26 mouse cellular contexts compared by ENCODE assay signal in the genomic region with DNA sequence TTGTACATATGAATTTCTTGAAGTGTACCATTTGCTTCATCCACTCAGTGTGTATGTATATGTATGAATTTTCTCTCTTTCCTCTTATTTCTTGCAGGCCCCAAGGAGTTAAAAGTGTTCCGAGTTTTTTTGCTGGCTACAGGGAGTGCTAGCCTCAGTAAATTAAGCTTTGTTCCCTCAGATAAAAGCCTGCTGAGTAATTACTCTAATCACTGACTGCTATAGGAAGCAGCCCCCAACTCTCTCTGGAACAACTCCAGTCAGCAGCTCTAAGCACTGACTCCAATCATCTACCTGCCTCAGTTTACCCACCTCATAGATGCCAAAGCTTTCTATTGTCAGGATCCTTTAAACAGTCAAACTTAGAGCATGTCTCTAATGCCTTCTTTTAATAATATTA.
"Had no signal": no experiment of that assay in that cellular context is flagged by ENCODE, and none has a peak within 500 bp of the region (broad histone marks: within the 10 kb centered on the region; RNA-seq: fewer than 3 reads in every experiment).

No protein-coding gene starts in this region.

- H3K4me3 ChIP-seq: embryonic facial prominence, embryonic 10.5 days; embryonic facial prominence, embryonic 12.5 days; embryonic facial prominence, embryonic 13.5 days; embryonic facial prominence, embryonic 15.5 days; erythroblast, embryonic 14.5 days; forebrain, embryonic 10.5 days; gastrocnemius, adult 2 months; heart, adult 2 months; heart, embryonic 10.5 days had no signal

- H3K9me3 ChIP-seq: embryonic facial prominence, embryonic 10.5 days; embryonic facial prominence, embryonic 12.5 days; embryonic facial prominence, embryonic 13.5 days; embryonic facial prominence, embryonic 15.5 days; forebrain, embryonic 10.5 days; heart, embryonic 10.5 days had no signal

- DNase-seq: cerebellum, adult 8-10 months; cerebellum, adult 9-10 months; cerebellum, adult 9-11 months; cerebellum, postnatal 10 days; cerebellum, postnatal 14 days; cerebellum, postnatal 25 days; cerebellum, postnatal 36 days; embryo, embryonic 11 days; forebrain, postnatal 0 days; gastrocnemius, adult 2 months; gastrocnemius, postnatal 10 days; gastrocnemius, postnatal 14 days; gastrocnemius, postnatal 25 days; gastrocnemius, postnatal 36 days; heart, adult 11 months; heart, adult 18-20 months; heart, adult 2 months had no signal

- H3K4me1 ChIP-seq: embryonic facial prominence, embryonic 10.5 days; embryonic facial prominence, embryonic 12.5 days; embryonic facial prominence, embryonic 13.5 days; embryonic facial prominence, embryonic 15.5 days; forebrain, embryonic 10.5 days; heart, embryonic 10.5 days had no signal

- H3K4me2 ChIP-seq: embryonic facial prominence, embryonic 12.5 days; embryonic facial prominence, embryonic 13.5 days; embryonic facial prominence, embryonic 15.5 days; heart, embryonic 11.5 days had no signal

- ATAC-seq: forebrain, embryonic 16.5 days; forebrain, postnatal 0 days had no signal

- H3K36me3 ChIP-seq: embryonic facial prominence, embryonic 10.5 days; embryonic facial prominence, embryonic 12.5 days; embryonic facial prominence, embryonic 13.5 days; embryonic facial prominence, embryonic 15.5 days; forebrain, embryonic 10.5 days; heart, embryonic 10.5 days had no signal

- H3K27ac ChIP-seq: embryonic facial prominence, embryonic 10.5 days; embryonic facial prominence, embryonic 12.5 days; embryonic facial prominence, embryonic 13.5 days; embryonic facial prominence, embryonic 15.5 days; forebrain, embryonic 10.5 days; gastrocnemius, adult 2 months; heart, adult 2 months; heart, embryonic 10.5 days had no signal

- H3K27me3 ChIP-seq: embryonic facial prominence, embryonic 12.5 days; embryonic facial prominence, embryonic 13.5 days; embryonic facial prominence, embryonic 15.5 days had no signal

- H3K9ac ChIP-seq: embryonic facial prominence, embryonic 12.5 days; embryonic facial prominence, embryonic 13.5 days; embryonic facial prominence, embryonic 15.5 days; forebrain, postnatal 0 days had no signal
